Mouse (Mus musculus) brain, embryonic 18.5 days (tissue): ENCODE results near the gene Fam216a.

ENCODE experiments used
- DNase-seq: peaks from one replicate; pipeline ENCODE4 v3.0.0-alpha.2; 2012; ENCODE audit warnings: low read depth, low spot score

The Fam216a gene

GRCm38 (mm10) chr5:122391178-122391785, 19.1 kb upstream of the Fam216a start:
- no peak for DNase-seq

GRCm38 (mm10) chr5:122390671-122391070, 18.5 kb upstream of the Fam216a start:
- DNase-seq = no peak

- DNase-seq = no peak
Observed at GRCm38 (mm10) chr5:122390006-122390405, 17.8 kb upstream of the Fam216a start.

- no peak for DNase-seq
Observed at GRCm38 (mm10) chr5:122379374-122380155, 7.4 kb upstream of the Fam216a start.

GRCm38 (mm10) chr5:122378171-122378570, 6.0 kb upstream of the Fam216a start:
- DNase-seq = no peak

- no peak for DNase-seq
Observed at GRCm38 (mm10) chr5:122377101-122377833, 5.1 kb upstream of the Fam216a start.

- DNase-seq = no peak
Observed at GRCm38 (mm10) chr5:122372878-122373277, 714 bp upstream of the Fam216a start.

- no peak for DNase-seq
Observed at GRCm38 (mm10) chr5:122371591-122372191, 473 bp downstream of the Fam216a start, which contains the start of gene Gpn3. Gpn3 (plus strand) TSS chr5:122371876.

GRCm38 (mm10) chr5:122354492-122355067, 17.6 kb downstream of the Fam216a start:
- no peak for DNase-seq

- DNase-seq = peak; percentile 99
Observed at GRCm38 (mm10) chr5:122353807-122354491, 18.2 kb downstream of the Fam216a start, which contains the start of the genes Rad9b and Vps29. Rad9b (minus strand) TSS chr5:122354233. Vps29 (plus strand) TSS chr5:122354369.

GRCm38 (mm10) chr5:122345777-122346176, 26.4 kb downstream of the Fam216a start:
- no peak for DNase-seq

- DNase-seq = no peak
Observed at GRCm38 (mm10) chr5:122344260-122344659, 27.9 kb downstream of the Fam216a start.

GRCm38 (mm10) chr5:122343768-122344167, 28.4 kb downstream of the Fam216a start:
- DNase-seq = no peak

GRCm38 (mm10) chr5:122342874-122343273, 29.3 kb downstream of the Fam216a start:
- no peak for DNase-seq

GRCm38 (mm10) chr5:122336554-122337294, 35.4 kb downstream of the Fam216a start:
- no peak for DNase-seq

- no peak for DNase-seq
Observed at GRCm38 (mm10) chr5:122334682-122335081, 37.5 kb downstream of the Fam216a start.

- DNase-seq = no peak
Observed at GRCm38 (mm10) chr5:122330269-122330668, 41.9 kb downstream of the Fam216a start.

GRCm38 (mm10) chr5:122327283-122327682, 44.9 kb downstream of the Fam216a start:
- peak; percentile 16 for DNase-seq

- DNase-seq = no peak
Observed at GRCm38 (mm10) chr5:122325477-122325876, 46.7 kb downstream of the Fam216a start.
